Mouse (Mus musculus) heart, postnatal 25 days (tissue): ENCODE results near the gene Pnkd. TPM values are rescaled to one million over a fixed set of nuclear protein-coding genes. Genes with fewer than 3 reads are reported as not detected.
"Not testable (repeated sequence)": the region's sequence is repeated elsewhere in the genome, so short reads cannot be mapped to it uniquely, and the experiment has no call there.

Source experiments
- DNase-seq: peaks from one replicate; pipeline ENCODE4 v3.0.0; 2022; ENCODE audit warnings: low spot score
- intact Hi-C: fragments of 180-260 bp; cut with DNase I; formaldehyde crosslinking; loops from one replicate; pipeline ENCODE4 v1.15.1; 2025
- total RNA-seq, 2 experiments: library from RNA; stranded (reverse); gene quantifications; 2 replicates each; pipeline ENCODE4 v1.2.3; 2021

Gene Pnkd
- total RNA-seq, 2 experiments from 2014 or later: 160 to 161 TPM

DNA sequence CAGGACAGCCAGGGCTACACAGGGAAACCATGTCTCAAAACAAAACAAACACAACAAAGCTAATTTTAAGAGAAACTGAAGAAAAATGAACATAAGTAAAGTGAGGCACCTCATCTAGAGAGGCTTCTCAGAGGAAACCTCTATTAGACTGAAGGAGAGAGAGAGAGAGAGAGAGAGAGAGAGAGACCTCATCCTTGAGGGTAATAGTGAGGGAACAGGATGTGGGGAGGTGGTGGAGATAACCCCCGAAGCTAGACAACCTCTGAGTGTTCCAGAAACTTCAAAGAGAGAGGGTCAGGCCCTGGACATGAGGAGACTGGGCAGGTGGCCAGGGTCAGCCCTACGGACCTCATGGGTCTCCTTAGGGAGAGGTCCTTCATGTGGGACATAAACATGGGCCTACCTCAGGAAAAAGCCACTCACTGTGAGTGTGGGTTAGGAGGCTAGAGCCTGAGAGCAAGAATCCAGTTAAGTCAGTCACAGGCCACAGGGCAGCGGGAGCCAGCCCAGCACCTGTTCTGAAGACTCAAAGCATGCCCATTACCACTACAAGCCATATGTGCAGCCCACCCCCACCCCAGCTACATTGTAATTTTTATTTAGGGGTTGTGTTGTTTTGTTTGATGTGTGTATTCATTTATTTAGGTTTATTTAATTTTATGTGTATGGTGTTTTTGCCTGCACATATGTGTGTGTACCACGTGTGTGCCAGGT, 31.5 kb downstream of the Pnkd start:
- intact Hi-C loops: loop anchor here (2.0 kb wide), 1 partner anchor 15 kb away; no protein-coding TSS in a partner anchor
- no peak for DNase-seq

DNA sequence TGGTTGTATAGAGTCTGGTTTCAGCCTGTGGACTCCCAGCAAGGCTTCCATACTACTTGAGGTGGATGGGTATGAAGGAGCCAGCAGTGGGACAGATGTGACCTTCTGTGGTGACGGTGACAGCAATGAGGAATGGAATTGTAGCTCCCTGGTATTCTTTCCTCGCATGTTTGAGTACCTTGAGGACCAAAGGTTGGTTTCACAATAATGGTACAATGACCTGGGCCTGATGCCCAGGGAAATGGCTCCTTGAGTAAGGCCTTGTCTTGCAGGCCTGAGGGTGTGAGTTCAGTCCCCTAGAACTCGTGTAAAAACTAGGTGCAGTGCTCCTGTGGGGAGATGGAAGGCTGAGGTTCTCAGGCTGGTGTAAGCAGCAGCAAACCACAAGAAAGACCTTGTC, 34.0 kb downstream of the Pnkd start:
- intact Hi-C loops: no loop called here
- no peak for DNase-seq

DNA sequence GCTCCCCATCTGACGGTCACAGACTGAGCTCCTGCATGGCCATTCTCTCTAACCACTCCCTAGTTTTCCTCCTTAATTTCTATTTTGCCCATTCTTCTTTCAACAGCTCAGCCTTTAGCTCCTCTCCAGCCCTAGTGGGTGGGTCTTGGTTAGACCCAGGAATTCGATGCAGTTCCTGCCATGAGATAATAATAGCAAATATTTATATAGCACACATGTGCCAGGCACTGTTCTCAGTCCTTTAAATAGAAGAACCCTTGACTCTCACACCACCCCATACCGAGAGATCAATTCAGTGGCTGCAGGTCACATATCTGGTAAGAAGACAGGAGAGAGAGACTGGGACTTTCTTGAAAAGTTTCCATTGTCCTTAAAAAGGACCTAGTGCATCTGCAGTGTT, 36.7 kb downstream of the Pnkd start:
- intact Hi-C loops: no loop called here
- no peak for DNase-seq

DNA sequence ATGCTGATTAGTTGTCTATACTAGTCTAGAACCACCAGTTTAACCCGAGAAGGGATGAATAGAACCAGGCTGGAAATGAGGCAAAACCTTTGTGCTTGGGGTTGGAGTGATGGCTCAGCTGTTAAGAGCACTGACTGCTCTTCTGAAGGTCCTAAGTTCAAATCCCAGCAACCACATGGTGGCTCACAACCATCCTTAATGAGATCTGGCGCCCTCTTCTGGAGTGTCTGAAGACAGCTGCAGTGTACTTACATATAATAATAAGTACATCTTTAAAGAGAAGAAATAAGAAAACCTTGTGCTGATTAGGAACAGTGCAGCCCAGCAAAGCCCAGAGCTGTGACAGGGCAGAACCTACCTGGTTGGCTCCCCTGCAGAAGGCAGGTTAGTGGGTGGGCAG, 42.2 kb downstream of the Pnkd start:
- DNase-seq, intact Hi-C loops: not testable (repeated sequence)

DNA sequence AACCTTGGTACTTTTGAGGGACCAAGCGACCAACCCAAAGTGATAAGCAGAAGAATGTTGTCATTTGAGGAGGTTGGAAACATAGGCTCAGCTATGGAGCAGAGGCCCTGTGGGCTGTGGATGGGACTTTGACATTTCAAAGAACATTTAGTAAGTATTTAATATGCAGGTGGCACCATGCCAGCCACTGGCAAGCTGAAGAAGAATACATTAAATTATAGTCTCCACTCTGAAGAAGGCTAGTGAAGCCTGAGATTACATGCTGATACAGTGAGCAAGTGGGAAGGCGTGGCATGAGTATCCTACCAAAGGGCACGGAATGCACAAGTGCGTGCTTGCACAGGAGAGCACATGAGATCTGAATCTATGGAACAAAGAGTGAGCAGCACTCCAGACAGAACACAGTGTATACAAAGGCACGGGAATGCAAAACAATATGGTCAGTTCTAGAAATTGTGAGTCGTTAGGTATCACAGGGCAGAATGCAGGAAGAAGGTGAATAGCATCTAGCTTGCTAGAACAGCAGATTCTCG, 45.2 kb downstream of the Pnkd start:
- intact Hi-C loops: loop anchor here (2.0 kb wide), 1 partner anchor 13 kb away; no protein-coding TSS in a partner anchor
- DNase-seq: no peak

DNA sequence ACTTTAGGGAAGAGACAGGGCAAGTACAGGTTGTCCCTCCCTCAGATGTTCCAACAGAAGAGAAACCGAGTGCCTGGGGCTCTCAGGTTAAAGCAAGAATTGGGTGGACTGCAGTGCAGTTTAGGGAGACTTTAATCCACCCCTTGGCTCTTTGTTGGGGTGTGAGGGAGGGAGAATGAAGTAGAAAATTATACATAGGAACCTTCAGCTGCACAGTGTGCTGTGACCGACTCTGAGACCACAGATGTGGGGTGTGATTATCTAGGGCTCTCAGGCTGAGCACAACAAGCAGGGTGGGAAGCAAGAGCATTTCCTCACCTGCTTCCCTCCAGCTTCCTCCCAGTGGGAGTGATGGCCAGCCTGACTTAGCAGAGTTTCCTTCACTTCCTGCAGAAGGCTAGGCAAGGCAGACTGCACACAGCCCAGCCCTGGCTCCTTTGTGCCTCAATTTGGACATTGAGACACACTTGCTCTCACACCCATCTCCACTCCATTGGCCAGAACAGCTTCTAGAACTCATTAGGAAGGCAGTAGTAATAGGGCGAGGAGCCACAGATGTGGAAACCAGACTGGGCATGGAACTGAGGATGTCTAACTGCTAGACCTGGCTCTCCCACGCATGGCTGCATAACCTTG, 46.4 kb downstream of the Pnkd start:
- peak; percentile 42 for DNase-seq
- intact Hi-C loops: loop anchor here (2.0 kb wide), 1 partner anchor 14 kb away; no protein-coding TSS in a partner anchor

DNA sequence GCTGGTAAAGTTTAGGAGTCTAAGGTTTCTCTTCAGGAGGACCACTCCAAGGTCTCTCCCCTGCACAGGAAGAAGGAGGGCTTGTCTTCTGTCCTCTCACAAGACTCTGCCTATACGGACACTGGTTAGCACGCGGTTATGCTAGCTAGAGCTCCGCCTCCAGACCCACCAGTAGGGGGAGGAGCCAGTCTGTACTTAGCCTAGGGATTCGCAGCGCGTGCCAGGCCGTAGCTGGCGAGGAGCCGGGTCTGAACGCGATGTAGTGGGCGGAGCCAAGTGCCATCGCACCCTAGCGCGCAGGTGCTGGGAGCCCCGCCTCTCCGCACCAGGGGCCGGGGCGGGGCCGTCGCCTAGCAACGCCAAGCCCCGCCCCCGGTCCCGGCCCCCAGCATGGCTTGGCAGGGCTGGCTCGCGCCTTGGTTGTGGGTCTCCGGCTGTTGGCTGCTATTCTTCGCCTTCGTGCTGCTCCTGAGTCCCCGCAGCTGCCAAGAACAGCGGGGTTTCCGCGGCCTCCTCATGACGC, 47.6 kb downstream of the Pnkd start:
- peak; percentile 91 for DNase-seq
- intact Hi-C loops: loop anchor here (2.0 kb wide), 1 partner anchor 58 kb away; the partner anchor contains the start of gene Ctdsp1

DNA sequence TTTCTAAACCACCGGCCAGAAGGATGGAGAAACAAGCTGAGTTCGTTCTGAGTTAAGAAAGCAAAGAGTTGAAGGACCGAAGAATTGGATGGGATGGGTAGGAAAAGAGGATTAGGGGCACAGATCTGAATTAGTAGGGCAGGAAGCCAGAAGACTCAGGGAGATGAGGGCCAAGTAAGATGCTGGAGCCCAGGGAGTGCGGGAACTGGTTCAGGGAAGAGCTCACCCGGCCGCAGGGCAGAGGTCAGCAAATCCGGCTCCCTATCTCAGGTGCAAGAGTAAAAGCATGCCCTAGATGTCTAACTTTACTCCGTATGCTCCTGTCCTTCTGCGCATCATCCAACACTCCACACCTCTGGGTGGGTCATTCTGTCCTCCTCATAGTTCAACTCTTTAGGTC, 48.2 kb downstream of the Pnkd start:
- intact Hi-C loops: loop anchor here (2.0 kb wide), 1 partner anchor 58 kb away; the partner anchor contains the start of gene Ctdsp1
- no peak for DNase-seq

DNA sequence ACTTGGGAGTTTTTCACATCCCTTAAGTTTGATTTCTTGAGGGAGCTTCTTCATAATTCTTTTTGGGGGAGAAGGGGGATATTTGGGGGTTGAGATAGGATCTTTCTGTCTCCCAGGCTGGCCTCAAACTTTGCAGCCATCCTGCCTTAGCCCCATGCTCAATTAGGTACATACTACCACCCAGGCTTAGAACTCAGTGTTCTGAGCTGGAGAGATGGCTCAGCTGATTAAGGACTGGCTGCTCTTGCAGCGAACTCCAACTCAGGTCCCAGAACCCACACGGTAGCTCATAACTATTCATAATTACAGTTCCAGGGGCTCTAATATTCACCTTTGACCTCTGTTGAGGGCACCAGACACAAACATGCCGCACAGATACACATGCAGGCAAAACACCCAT, 49.9 kb downstream of the Pnkd start:
- intact Hi-C loops: no loop called here
- DNase-seq: no peak

DNA sequence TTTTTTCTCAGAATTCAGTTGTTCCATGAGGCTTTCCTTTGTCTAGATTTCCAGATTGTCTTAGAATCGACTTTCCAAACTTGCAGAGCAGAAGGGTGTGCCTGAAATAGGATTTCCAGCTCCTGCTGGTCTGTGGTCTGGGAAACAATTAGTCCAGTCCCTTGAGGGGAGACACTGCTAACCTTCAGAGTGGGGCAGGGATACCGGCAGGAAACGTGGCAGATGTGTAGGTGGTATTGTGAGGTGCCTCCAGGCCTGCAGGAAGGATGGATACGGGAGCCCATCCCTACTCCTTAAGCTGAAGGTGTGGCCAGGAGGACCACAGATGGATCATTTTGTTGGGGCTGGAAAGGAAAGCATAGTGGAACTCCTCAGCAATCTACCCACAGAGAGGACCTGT, 50.3 kb downstream of the Pnkd start:
- peak; percentile 42 for DNase-seq
- intact Hi-C loops: no loop called here

DNA sequence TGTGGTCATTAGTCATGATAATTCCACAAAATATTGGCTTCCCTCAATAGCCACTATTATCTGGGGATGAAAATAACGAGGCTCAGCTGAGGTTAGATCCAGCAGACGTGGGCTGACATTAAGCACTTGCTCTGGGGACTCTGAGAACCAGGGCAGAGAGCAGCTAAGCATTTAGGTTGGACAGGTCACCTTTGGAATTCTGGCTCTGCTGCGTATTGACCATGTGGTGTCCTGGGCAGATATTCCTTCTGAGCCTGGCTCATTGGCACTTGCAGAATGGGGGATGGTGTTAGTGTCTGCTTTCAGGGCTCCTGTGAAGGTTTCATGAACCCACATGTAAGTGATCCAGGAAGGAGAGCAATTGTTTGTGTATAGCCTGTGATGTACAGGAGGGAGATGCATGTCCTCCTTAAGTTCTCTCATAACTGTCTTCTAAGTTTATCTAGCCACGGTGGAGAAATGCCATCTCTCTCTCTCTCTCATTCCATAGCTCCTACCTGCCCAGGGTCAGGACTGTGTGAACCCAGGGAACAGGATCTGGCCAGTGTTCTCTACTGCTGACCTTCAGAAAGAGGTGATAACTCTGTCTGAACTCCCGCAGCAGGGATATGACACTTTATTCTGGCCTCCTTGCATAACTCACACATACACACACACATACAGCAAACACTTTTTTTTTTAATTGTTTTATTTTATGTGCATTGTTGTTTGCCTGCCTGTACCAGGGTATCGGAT, 50.9 kb downstream of the Pnkd start:
- no peak for DNase-seq
- intact Hi-C loops: no loop called here

DNA sequence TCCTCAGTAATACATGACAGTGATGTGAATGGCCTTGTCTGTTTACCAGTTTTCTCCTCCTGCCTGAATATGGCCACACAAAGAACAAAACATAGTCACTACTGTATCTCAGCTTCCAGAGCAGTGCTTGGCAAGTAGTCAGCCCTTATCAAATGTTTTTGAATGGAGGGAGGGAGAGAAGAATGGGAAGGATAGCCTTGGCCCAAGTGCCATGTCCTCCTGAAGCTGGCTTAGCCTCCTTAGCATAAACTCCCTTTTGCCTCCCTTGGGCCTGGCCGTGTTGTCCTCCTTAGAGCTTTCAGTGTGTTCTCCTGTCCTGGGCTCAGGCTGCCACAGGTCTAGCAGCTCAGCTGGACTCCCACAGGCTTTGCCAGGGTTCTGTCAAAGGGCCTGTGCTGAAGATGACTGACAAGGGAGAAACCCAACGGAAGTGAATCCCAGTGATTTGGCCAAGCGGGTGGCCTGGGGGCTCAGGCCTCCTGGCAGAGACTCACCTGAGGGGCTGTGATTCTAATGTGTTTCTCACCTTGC, 52.6 kb downstream of the Pnkd start:
- DNase-seq: no peak
- intact Hi-C loops: no loop called here

DNA sequence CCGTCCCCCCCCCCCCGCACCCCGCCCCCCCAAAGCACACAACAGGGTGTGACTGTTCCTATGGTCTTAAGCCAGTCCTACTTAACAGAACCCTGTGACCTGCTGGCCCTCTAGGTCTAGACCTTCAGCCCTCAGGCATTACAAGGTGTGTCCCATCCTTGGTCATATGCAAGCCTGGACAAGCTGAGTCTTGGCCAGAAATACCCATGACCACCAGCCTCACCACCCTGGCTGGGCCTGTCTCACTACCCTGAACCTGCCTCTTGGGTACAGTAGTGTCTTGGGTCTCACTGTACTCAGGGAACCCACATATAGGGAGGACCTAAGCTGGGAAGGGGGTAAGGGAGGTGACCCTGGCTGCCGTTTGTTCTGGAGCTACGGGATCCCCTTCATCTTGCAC, 53.3 kb downstream of the Pnkd start:
- DNase-seq: no peak
- intact Hi-C loops: no loop called here

DNA sequence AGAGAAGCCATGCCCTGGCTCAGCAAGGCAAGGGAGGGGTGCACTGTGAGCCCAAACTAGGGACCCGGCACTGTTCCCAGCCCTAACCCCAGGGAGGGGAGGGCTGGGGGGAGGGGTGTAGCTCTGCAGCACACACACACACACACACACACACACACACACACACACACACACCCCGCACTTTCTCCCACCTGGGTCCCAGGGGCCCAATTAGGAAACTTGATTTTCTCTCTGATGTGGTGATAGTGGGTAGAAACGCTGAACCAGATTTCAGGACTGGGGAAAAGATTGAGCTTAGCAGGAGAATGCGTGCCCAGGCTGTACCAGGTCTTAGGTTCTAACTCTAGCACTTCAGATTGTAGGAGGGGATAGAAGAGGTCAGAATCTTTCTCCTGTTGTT, 53.9 kb downstream of the Pnkd start:
- intact Hi-C loops: no loop called here
- no peak for DNase-seq

DNA sequence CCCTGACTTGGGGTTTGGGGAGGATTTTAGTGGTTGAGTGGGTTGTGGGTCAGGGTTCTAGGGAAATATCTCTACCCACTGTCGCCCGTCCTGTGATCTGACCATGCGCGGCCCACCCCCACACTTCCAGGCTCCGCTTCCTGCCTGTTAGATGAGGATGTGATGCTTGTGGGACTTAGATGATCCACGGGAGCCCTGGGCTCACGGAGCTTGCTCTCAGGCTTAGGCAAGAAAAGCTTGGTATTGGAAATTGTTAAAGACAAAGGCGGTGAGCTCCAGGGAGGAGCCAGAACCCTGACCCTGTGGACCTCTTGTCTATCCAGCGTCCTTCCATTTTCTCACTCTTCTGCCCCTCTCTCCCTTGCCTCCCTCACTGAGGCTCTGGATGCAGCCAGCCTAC, 55.2 kb downstream of the Pnkd start:
- intact Hi-C loops: loop anchor here (5.0 kb wide), 1 partner anchor 198 kb away; no protein-coding TSS in a partner anchor
- DNase-seq: no peak

DNA sequence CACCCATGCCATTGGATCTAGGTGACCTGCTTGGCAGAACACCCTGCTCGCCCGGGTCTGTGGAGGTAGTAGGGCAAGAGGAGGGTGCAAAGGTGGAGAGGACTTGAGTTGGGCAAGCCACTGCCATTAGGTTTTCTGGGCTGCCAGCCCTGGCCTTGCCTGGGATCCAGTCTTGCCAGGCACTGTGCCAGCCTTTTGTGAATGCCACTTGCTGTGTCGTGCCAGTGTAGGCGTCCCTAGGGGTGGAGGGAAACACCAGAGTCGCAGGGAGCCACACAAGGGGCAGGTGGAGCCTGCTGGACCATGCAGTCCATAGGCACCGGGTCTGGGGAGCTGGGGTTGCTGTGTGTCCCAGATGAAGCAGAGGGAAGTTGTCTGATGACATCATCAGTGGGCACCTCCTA, 55.6 kb downstream of the Pnkd start:
- intact Hi-C loops: loop anchor here (5.0 kb wide), 1 partner anchor 198 kb away; no protein-coding TSS in a partner anchor
- DNase-seq: peak; percentile 32

DNA sequence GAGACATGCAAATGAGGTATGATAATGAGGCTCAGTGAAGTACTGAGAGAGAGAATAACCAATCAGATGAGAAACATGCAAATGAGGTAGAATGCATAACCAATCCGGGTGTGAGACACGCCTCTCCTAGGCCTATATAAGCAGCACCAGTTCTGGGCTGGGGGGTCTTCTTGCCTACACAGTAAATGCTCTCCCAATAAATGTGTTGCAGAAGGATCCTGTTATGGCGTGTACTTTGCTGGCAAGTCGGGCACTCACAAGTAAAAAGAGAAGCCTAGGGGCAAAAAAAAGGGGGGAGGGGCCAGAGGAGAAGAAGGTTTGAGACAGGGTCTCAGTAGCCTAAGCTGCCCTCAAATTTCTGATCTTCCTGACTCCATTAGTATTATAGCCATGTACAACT, 56.3 kb downstream of the Pnkd start:
- intact Hi-C loops: loop anchor here (5.0 kb wide), 1 partner anchor 199 kb away; no protein-coding TSS in a partner anchor
- DNase-seq: not testable (repeated sequence)

DNA sequence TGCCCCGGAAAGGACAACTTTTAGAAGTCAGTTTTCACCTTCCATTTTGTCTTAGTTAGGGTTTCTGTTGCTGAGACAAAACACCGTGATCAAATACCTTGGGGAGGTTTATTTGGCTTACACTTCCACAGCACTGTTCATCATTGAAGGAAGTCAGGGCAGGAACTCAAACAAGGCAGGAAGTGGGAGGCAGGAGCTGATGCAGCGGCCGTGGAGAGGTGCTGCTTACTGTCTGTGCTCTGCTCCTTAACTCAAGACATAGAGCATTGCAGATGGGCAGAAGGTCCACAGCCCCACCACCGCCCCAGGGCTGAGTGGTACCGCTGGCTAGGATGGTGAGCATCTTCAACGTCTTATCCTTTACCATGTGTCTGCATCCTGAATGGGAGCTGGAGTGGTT, 57.2 kb downstream of the Pnkd start:
- intact Hi-C loops: loop anchor here (5.0 kb wide), 1 partner anchor 200 kb away; no protein-coding TSS in a partner anchor
- DNase-seq: no peak

DNA sequence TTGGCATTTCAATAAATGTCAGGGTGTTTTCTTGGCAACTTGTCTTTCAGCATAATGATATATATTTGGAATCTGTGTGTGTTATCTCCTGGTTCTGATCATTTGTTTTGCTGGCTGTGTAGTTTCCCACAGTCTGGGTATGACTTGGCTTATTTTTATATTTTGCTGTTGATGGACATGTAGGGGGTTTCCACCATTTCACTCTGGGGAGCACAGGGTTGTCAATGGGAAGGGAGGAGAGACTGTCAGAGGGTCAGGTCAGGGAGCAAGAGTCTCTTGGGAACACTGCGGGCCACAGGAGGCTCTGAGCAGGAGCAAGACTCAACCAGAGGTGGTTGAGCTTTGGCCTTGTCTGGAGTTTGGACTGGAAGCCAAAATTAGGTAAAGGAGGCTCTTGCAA, 57.6 kb downstream of the Pnkd start:
- intact Hi-C loops: loop anchor here (5.0 kb wide), 1 partner anchor 200 kb away; no protein-coding TSS in a partner anchor
- DNase-seq: no peak

DNA sequence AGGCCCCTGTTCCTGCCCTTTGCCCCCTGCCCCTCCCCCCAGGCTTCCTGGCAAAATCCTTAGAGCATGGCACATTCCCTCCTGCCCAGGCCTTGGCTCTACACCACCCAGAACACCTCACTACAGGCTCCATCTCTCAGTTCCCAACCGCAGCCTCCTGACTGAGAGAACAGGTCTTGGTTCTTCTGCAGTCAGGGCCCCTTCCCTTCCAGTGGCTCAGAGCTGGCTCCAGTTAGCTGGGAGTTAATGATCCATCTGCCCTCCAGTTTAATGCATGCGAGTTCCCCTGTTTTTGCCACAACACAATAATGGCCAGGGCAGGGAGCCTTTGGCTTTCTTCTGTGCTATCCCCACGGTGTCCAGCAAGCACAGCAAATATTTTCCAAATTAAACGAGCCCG, 58.4 kb downstream of the Pnkd start:
- intact Hi-C loops: loop anchor here (5.0 kb wide), 1 partner anchor 201 kb away; no protein-coding TSS in a partner anchor
- no peak for DNase-seq
